Mouse (Mus musculus) intestine, embryonic 14.5 days (tissue): ENCODE data around the gene Tnfrsf18. TPM values are rescaled to one million over a fixed set of nuclear protein-coding genes. Genes with fewer than 3 reads are reported as not detected.

ENCODE experiments used
- ATAC-seq: fragments of 200-750 bp; cut with Nextera tagmentation; replicated peaks from 2 replicates; pipeline ENCODE4 v1.8.0; 2017; ENCODE audit warnings: low read depth, moderate number of reproducible peaks, moderate TSS enrichment, moderate library complexity; ENCODE audit not compliant: low FRiP score, low TSS enrichment
- DNase-seq: peaks from one replicate; pipeline ENCODE4 v3.0.0-alpha.2; 2018; ENCODE audit warnings: low spot score
- H3K27ac ChIP-seq: fragments of 300-500 bp; sonication (generic); 2 replicates; pipeline ENCODE4 v1.5.1; 2014; ENCODE audit warnings: low read depth, mild to moderate bottlenecking, control low read depth
- H3K27me3 ChIP-seq: fragments of 300-500 bp; sonication (generic); replicated peaks from 2 replicates; pipeline ENCODE4 v1.6.1; 2014; ENCODE audit warnings: low read length, control low read depth; ENCODE audit not compliant: control insufficient read depth, insufficient read depth
- H3K36me3 ChIP-seq: fragments of 300-500 bp; sonication (generic); 2 replicates; pipeline ENCODE4 v1.6.1; 2014; ENCODE audit warnings: low read length, control low read depth; ENCODE audit not compliant: control insufficient read depth, insufficient read depth
- H3K4me1 ChIP-seq: fragments of 300-500 bp; sonication (generic); replicated peaks from 2 replicates; pipeline ENCODE4 v1.6.1; 2014; ENCODE audit warnings: low read length, control low read depth, mixed read lengths; ENCODE audit not compliant: control insufficient read depth, insufficient read depth
- H3K4me2 ChIP-seq: fragments of 300-500 bp; sonication (generic); 2 replicates; pipeline ENCODE4 v1.6.1; 2014; ENCODE audit warnings: low read length
- H3K4me3 ChIP-seq: fragments of 300-500 bp; sonication (generic); 2 replicates; pipeline ENCODE4 v1.5.1; 2014; ENCODE audit warnings: low read depth, low read length, control low read depth, mixed read lengths
- H3K9ac ChIP-seq: fragments of 300-500 bp; sonication (generic); 2 replicates; pipeline ENCODE4 v1.6.1; 2014; ENCODE audit warnings: mild to moderate bottlenecking, low read length
- H3K9me3 ChIP-seq: fragments of 300-500 bp; sonication (generic); 2 replicates; pipeline ENCODE4 v1.6.1; 2016; ENCODE audit warnings: low read length, control low read depth; ENCODE audit not compliant: control insufficient read depth
- WGBS: fragments of 180-500 bp; shearing (Covaris S2); extraction: QIAGEN DNeasy Blood & Tissue Kit; methylation state at CpG from one replicate; pipeline ENCODE4 v1.1.7; 2014; 5-methylcytosine and 5-hydroxymethylcytosine counted together
- polyA plus RNA-seq: library from polyadenylated mRNA; unstranded; fragments of >200 nt; fragmentation: Nextera tagmentation; extraction: Ambion mirVana; gene quantifications from 2 replicates; pipeline ENCODE4 v1.2.1, GENCODE M21; 2014

The Tnfrsf18 gene
- polyA plus RNA-seq, 1 experiment from 2014 or later, result 1.6 TPM

DNA sequence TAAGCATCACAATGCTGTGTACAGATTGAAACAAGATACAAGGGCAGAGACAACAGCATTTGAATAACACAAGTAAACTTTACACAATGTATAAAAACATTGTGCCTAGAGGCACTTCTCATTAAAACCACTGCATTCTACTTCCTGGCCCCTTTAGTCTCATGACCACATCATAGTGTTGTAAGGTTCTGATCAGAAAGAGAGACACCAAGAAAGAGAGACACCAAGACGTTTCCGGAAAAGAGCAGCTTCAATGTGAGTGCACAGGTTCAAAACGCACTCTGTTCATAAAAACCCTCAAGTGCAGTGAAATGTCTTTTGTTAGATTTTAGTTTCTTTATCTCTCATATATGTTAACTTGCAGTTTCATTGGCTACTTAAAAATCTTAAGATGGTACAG, 21.9 kb upstream of the Tnfrsf18 start:
- ATAC-seq, result no peak
- no peaks in the 10 kb centered on the region for H3K9me3 ChIP-seq
- no peak overlapping the region for H3K4me3 ChIP-seq
- DNase-seq, result no peak
- no peak overlapping the region for H3K27ac ChIP-seq
- H3K4me1 ChIP-seq, result no peaks in the 10 kb centered on the region
- H3K27me3 ChIP-seq, result no peaks in the 10 kb centered on the region
- no peak overlapping the region for H3K4me2 ChIP-seq
- H3K9ac ChIP-seq, result no peak overlapping the region
- 96% methylated on average over 3 of the region's 3 CpGs for WGBS
- H3K36me3 ChIP-seq, result peaks cover 95% of the 10 kb centered on the region

GRCm38 (mm10) chr4:156008369-156008768, 17.6 kb upstream of the Tnfrsf18 start:
- Histone ChIP-seq H3K27ac (no peak overlapping the region), H3K4me1 (no peaks in the 10 kb centered on the region), H3K4me2 (no peak overlapping the region), H3K9me3 (no peaks in the 10 kb centered on the region), H3K27me3 (no peaks in the 10 kb centered on the region), H3K36me3 (peaks cover 97% of the 10 kb centered on the region), H3K4me3 (no peak overlapping the region), H3K9ac (no peak overlapping the region)
- DNase-seq (no peak), ATAC-seq (no peak)
- 93% methylated on average over 4 of the region's 4 CpGs for WGBS

- no peak within 1 kb of the TSS for H3K9ac ChIP-seq
- 73% methylated on average over 8 of the region's 8 CpGs for WGBS
- DNase-seq (no peak), ATAC-seq (no peak)
- peaks cover 56% of the 10 kb centered on the region for H3K36me3 ChIP-seq
- no peaks in the 10 kb centered on the region for H3K27me3 ChIP-seq
- H3K9me3 ChIP-seq, result no peaks in the 10 kb centered on the region
- no peak within 1 kb of the TSS for H3K4me3 ChIP-seq
- no peak within 1 kb of the TSS for H3K4me2 ChIP-seq
- H3K4me1 ChIP-seq, result no peaks in the 10 kb centered on the region
- H3K27ac ChIP-seq, result no peak within 1 kb of the TSS
Observed at GRCm38 (mm10) chr4:156013637-156014036, 12.3 kb upstream of the Tnfrsf18 start, which contains the start of gene Tnfrsf4. TSS of gene Tnfrsf4 (plus strand) at chr4:156013843.

- ATAC-seq, result no peak
- no peak for DNase-seq
- Histone ChIP-seq H3K9me3 (no peaks in the 10 kb centered on the region), H3K4me1 (no peaks in the 10 kb centered on the region), H3K27me3 (no peaks in the 10 kb centered on the region), H3K9ac (no peak overlapping the region), H3K4me2 (no peak overlapping the region), H3K27ac (no peak overlapping the region), H3K36me3 (peaks cover 48% of the 10 kb centered on the region), H3K4me3 (no peak overlapping the region)
- 91% methylated on average over 2 of the region's 2 CpGs for WGBS
Observed at GRCm38 (mm10) chr4:156014436-156014835, 11.5 kb upstream of the Tnfrsf18 start.

- Histone ChIP-seq H3K4me1 (no peaks in the 10 kb centered on the region), H3K4me3 (no peak overlapping the region), H3K36me3 (0 out of 2 replicates have a peak, but pooled peaks cover 6% of the 10 kb centered on the region), H3K4me2 (no peak overlapping the region), H3K27ac (no peak overlapping the region), H3K9me3 (no peaks in the 10 kb centered on the region), H3K27me3 (no peaks in the 10 kb centered on the region), H3K9ac (no peak overlapping the region)
- WGBS, result 89% methylated on average over 12 of the region's 12 CpGs
- ATAC-seq (no peak), DNase-seq (no peak)
Observed at GRCm38 (mm10) chr4:156019771-156020170, 6.2 kb upstream of the Tnfrsf18 start.

DNA sequence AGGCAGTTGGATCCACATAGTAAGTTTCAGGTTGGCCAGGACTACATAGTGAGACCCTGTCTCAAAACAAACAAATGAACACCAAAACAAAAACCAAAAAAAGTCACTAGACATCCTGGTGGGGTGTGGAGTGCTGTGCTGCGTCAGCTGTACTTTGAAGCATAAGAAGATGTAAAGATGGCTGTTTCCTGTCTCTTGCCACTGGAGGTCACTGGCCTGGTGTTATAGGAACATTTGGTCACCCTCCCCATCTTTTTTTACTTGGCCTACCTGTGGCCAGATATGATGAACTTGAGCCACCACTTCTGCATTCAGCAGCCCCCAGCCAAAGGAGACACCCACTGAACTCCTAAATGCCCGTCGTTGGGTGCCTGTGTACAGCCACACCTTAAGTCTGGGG, 4.6 kb upstream of the Tnfrsf18 start:
- Histone ChIP-seq H3K36me3 (no peaks in the 10 kb centered on the region), H3K27me3 (no peaks in the 10 kb centered on the region), H3K27ac (no peak overlapping the region), H3K4me3 (no peak overlapping the region), H3K4me1 (no peaks in the 10 kb centered on the region), H3K9me3 (no peaks in the 10 kb centered on the region), H3K9ac (no peak overlapping the region), H3K4me2 (no peak overlapping the region)
- WGBS, result 58% methylated on average over 3 of the region's 3 CpGs
- DNase-seq, result no peak
- ATAC-seq, result no peak

- 62% methylated on average over 9 of the region's 9 CpGs for WGBS
- no peak overlapping the region for H3K9ac ChIP-seq
- H3K4me3 ChIP-seq, result no peak overlapping the region
- no peaks in the 10 kb centered on the region for H3K9me3 ChIP-seq
- H3K4me2 ChIP-seq, result no peak overlapping the region
- no peaks in the 10 kb centered on the region for H3K27me3 ChIP-seq
- no peak for DNase-seq
- H3K4me1 ChIP-seq, result no peaks in the 10 kb centered on the region
- ATAC-seq, result no peak
- no peaks in the 10 kb centered on the region for H3K36me3 ChIP-seq
- no peak overlapping the region for H3K27ac ChIP-seq
Observed at GRCm38 (mm10) chr4:156021942-156022419, 4.0 kb upstream of the Tnfrsf18 start.

DNA sequence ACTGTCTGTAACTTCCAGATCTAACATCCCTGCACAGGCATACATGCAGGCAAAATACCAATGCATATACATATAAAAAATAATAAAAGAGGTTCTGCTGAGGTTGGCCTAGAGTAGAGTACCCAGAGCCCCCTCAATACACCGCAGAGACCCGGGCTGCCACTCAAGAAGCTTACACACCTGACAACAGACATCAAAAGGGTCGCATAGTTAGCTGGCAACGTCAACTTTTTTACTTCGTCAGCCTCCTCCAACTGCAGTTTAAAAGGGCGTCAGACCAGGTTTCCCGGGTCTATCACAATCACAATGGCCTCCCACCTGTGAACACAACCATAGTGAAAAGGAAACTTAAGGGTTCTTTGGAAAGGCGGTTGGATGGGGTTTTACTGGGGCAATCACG, 2.4 kb upstream of the Tnfrsf18 start:
- WGBS, result 79% methylated on average over 9 of the region's 9 CpGs

DNA sequence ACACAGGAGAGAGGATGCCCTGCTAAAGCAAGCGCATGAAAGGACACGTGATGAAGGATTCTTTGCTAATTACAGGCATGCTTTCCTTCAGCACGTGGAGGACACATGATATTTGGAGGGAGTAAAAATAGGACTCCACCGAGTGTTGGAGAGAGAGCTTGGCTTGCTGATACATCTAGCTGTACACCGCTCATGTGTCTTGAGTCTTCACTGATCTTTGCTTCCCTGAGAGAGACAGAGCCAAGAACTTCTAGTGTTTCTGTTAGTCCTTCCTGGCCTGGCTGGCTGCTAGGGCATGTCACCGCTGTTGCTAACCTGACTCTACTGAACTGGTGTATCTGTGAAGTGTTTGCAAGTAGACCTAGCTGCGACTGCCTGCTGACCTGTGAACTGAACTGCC, 1.8 kb upstream of the Tnfrsf18 start:
- Histone ChIP-seq H3K4me3 (no peak overlapping the region), H3K4me1 (no peaks in the 10 kb centered on the region), H3K9ac (no peak overlapping the region), H3K9me3 (no peaks in the 10 kb centered on the region), H3K27me3 (no peaks in the 10 kb centered on the region), H3K27ac (no peak overlapping the region), H3K36me3 (0 out of 2 replicates have a peak, but pooled peaks cover 12% of the 10 kb centered on the region), H3K4me2 (no peak overlapping the region)
- ATAC-seq, result no peak
- no peak for DNase-seq
- WGBS, result 92% methylated on average over 7 of the region's 7 CpGs

More for the DNA sequence above, 2.4 kb upstream of the Tnfrsf18 start:
- DNase-seq (no peak), ATAC-seq (no peak)
- 0 out of 2 replicates have a peak, but pooled peaks cover 11% of the 10 kb centered on the region for H3K36me3 ChIP-seq
- no peaks in the 10 kb centered on the region for H3K9me3 ChIP-seq
- no peak overlapping the region for H3K4me2 ChIP-seq
- H3K4me1 ChIP-seq, result no peaks in the 10 kb centered on the region
- H3K4me3 ChIP-seq, result no peak overlapping the region
- no peaks in the 10 kb centered on the region for H3K27me3 ChIP-seq
- H3K9ac ChIP-seq, result no peak overlapping the region
- no peak overlapping the region for H3K27ac ChIP-seq
